Mouse (Mus musculus) cerebellum, postnatal 25 days (tissue): ENCODE measurements around the gene Tlr5.

Experiments
- DNase-seq, 2 experiments: peaks; one replicate each; pipeline ENCODE4 v3.0.0; 2021; ENCODE audit warnings: mixed read lengths in 2 of 2

Gene Tlr5

DNA sequence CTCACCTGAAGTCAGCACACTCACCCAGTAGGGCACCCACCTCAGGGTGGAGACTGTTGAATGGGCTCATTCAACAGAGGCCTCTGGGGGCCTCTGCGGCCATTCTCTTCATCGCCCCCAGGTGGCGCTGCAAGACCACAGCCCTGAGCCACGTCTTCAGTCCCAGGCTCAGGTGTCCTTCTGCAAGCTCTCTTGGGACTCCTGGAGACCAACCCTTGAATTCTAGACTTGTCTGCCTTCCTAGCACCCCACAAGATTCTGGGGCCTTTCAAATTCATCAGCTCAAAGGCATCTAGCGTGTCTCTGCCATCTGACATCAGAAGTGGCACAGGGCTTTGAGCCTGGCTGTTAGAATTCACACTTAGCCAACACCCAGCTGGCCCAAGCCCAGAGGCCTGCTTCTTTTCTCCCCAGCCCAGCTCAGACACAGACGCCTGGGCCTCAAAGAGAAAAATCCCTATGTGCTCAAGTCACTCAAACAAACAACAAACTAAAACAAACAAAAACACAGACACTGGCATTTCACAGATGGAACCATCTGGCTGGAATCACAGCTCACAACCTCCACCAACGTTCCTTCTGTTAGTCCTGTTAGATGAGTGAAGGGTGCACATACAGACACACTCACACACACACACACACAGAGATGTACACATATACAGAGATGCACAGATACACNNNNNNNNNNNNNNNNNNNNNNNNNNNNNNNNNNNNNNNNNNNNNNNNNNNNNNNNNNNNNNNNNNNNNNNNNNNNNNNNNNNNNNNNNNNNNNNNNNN lies 36.6 kb downstream of the Tlr5 start:
- DNase-seq: peak; percentile 72 to 81
